Mouse (Mus musculus) MEL-GATA-1-ER (cell line): ENCODE data around the gene Tctn1.

Source experiments
- DNase-seq: peaks from one replicate; pipeline ENCODE4 v3.0.0-alpha.2; 2012; ENCODE audit warnings: low read depth; ENCODE audit errors: extremely low read depth

Tctn1 gene

DNA sequence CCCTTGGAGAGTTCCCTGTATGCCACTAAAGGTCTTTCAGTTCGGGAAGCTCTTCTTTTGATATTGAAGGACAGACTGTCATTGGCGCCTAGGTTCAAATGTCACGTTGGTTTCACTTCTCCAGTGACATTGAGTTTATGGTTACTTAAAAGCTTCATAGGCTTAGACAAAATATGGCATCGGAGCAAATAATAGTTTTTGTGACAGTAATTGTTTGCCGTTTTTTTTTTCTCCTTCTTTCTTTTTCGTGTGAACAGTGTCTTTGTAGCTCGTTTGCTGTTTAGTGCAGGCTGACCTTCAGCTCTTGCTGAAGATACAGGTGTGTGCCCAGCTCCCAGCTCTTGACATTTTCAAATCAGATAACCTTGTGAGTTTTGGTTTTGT, 21.5 kb upstream of the Tctn1 start:
- no peak for DNase-seq

DNA sequence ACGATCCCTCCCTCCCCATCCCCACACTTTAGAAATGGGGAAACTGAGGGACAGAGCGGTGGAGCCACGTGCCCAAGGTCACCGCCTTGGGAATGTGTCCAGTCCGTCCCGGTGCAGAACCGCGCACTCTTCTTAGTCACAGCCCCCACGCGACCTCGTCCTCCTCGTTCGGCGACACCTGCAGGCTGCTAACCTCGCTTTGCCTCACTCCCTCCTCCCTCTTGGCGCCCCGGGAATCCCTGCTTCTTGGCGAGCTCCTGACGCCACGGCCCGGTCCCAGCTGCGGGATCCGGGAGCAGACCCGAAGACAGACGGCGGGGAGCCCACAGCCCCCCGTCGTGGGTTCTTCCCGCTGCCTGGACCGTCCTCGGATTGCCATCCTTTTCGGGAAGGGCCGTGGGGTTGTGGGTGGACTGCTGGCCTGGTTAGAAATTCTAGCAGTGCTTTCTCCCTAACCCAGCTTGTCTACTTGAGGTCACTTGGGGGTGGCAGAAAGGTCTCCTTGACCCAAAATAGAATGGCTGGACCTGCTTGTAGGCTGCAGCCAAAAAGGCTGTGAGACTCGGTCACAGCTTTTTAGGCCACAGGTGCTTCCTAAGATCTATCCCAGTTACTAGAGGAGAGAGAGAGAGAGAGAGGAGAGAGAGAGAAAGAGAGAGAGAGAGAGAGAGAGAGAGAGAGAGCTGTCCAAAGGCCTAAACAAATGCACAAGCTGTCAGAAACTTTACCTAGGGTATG, 20.9 kb upstream of the Tctn1 start:
- no peak for DNase-seq

DNA sequence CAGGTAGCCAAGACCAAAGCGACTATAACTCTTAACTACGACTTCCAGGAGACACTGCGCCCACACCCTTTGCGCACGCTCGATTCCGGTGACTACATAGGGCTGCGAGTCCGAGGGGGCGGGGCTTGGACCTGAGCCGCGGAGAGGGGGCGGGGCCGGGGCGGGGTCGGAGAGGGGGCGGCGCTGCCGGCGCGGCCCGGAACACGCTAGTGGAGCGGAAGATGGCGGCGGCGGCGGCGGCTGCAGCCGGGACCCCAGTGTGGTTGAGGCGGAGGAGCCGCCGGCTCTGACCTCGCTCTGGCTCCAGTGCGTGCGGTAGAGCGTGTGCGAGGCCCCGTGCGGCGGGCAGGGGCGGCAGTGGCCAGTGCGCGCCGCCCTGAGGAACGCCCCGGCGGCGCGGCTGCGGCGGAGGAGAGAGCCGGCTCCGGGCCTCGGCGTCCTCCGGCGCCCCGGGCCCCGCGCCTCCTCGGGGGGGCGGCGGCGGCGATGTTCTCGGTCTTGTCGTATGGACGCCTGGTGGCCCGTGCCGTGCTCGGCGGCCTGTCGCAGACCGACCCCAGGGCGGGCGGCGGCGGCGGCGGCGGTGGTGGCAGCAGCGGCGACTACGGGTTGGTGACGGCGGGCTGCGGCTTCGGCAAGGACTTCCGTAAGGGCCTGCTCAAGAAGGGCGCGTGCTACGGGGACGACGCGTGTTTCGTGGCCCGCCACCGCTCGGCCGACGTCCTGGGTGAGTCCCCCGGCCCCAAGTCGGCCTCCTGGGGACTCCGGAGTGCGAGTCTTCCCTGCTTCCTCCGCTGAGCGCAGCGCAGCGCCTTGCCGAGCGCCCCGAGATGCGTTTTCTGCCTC, 20.1 kb upstream of the Tctn1 start, which contains the start of gene Pptc7:
TSS of gene Pptc7 (plus strand) at position 183 of the 846 bp plus-strand sequence.
- DNase-seq, result peak; percentile 62

DNA sequence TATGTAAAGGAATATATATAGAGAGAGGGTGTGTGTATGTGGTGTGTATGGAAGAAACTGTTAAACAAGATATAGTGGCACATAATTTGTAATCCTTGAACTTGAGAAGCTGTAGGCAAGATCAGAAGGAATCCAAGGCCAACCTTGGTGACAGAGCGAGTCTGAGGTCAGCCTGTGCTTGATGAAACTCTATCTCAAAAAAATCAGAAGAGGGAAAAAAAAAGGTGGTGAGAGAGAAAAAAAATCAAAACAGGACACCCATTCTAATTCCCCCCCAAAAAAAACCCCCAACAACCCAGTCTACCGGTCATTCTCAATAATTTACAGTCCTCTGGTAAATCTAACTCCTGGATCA, 19.5 kb upstream of the Tctn1 start:
- no peak for DNase-seq

DNA sequence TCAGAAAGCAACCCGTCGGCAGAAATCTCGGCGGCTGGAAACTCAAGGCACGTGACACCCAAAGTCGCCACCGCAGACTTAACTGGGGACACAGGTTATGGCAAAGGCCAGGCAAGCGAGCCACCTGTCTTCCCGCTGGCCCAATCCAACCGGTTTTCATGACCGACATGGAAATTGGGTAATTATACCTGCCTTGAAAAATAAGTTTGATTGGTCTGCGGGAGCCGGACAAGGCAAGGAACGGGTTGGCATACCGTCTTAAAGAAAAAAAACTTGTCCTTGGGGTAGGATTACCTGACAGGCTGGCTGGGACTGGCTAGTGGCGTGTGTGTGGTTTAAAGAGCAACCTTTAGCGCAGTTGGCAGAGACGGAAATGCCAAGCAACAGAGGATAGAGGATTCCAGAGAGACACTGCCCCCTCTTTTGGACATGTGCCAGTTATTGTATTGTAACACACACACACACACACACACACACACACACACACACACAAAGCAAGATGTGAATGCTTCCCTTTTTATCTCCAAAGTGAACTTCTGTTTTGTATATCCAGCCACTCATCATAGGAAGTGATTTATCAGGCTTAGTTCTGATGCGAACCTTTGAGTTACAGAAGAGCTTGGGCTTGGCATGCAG, 16.7 kb upstream of the Tctn1 start:
- no peak for DNase-seq

DNA sequence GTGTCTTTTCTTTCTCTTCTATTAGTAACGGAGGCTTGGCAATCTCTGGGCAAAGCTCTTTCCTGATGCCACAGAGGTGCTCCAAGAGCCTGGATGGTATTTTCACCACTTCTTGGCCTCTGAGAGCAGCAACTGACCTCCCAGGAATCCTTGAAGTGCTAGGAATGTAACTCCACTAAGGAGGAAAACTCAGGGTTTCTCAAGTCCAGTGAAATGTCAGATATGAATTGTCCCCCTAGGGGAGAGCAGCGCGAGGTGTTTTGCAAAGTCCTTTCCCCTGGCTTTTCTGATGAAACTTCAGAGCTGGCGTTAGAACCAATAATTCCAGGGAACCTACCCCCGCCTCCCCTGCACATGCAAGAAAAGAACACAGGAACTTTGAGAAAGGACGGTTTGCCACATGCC, 16.2 kb upstream of the Tctn1 start:
- no peak for DNase-seq

DNA sequence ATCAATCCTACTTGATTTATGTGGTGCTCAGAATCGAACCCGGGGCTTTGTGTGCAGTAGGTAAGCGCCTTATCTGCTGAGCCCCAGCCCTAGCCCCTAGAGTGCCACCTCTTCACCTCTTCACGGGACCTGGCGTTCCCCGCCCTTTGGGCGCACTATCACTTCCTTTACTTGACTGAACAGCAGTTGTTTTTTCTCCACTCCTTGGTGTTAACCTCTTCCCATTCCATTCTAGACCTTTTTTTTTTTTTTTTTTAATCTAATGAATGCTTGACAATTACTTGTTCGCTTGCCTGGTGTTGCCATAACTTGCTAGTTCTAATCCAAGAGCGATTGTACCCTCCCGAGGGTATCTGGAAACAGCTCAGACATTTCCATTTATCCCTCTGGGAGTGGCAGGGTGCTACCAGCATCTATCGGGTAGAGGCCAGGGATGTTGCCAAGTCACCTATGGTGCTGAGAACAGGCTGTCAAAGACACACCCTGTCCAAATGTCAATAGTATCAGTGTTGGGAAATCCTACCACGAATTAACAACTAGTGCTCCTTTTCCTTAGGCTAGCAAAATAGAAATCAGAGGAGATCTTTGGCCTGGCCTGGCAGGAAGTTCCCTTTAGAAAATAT, 15.7 kb upstream of the Tctn1 start:
- DNase-seq, result no peak

DNA sequence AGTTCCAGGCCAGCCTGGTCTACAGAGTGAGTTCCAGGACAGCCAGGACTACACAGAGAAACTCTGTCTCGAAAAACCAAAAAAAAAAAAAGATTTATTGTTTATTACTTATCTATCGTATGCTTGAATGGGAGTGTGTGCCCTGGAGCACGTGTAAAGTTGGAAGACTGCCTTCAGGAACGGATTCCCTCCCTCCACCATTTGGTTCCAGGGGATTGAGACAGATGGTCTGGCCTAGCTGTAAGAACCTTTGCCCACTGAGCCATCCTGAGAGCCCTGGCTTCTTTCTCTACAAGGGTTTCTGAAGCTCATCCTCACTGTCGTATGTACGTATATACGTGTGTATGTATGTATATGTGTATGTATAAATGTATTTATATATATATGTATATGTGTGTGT, 14.7 kb upstream of the Tctn1 start:
- DNase-seq, result no peak

DNA sequence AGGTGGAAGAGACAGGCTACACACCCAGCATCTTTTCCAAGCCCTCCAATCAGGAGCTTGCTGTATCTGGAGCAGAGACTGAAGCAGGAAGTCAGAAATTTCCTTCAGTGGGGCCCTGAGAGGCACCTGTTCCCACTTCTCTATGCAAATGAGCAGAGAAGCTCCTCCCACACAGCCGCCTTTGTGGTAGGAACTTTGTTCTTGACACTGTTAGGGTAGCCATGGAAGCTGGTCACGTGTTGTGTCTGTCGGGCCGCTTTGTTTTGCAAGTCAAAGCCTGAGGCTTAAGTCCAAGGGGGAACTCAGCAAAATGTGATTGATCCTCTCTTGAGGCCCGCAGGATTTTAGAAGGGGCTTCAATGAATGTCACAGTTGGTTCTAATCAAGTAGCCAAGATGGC, 10.5 kb upstream of the Tctn1 start:
- DNase-seq, result no peak

DNA sequence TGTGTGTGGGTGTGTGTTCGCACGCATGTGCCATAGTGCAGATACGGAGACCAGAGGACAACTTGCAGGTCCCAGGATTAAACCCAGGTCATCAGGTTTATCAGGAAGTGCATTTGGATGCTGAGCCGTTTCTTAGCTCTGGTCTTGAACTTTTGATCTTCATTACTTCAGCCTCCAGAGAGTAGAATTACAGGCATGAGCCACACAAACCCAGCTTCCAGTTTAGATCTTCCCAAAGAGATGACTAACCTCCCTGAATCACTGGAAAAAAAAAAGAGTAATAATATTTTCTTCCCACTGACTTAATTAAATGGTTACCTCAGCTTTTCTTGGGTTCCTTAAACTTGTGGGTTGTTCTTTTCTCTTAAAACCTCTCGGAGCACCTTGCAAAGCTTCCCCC, 8.6 kb upstream of the Tctn1 start:
- no peak for DNase-seq

DNA sequence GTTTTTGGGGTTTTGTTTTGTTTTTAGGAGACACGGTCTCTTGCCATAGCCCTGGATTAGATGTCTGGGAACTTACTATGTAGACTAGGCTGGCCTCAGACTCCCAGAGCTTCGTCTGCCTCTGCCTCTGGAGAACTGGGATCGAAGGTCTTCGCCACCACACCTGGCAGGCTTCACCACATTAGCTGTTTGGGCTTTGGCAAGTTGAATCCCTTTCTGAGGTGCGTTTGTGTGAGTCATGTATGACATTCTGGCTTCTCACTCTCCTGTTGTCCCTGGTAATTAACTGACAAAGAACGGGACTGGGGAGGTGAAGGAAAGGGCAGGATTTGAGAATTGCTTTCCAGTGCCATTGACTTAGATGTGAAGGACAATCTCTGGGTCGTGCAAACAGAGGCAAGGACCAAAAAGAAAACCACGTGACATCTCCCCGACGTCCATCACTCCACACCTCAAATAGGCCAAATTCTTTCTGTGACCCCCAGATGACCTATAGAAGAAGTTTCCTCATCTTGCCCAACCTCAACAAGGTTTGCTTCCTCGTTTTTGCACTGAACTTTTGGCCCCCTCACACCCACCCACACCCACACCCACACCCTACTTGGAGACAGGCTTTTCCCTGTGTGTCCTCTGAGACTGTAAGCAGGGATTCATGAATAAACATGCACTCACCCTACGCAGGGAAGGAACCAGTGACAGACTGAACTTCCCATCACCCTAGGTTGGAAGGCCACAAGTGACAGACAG, 4.8 kb upstream of the Tctn1 start:
- no peak for DNase-seq

DNA sequence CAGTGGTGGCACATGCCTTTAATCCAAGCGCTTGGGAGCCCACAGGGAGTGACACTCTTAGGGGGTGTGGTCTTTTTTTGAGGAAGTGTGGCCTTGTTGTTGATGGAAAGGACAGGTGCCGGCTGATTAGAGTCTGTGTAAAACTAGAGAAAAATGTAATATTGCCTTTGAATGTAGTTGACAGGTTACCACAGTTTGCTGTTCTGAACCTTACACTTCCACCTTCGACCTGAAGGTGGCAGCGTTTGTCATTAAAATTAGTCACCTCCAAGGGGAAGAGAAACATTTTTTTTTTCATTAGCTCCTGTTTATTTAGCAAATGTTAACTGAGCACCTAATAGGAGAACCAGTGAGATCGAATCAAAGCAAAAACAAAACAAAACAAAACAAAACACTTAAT, 3.6 kb upstream of the Tctn1 start:
- DNase-seq, result peak; percentile 82

DNA sequence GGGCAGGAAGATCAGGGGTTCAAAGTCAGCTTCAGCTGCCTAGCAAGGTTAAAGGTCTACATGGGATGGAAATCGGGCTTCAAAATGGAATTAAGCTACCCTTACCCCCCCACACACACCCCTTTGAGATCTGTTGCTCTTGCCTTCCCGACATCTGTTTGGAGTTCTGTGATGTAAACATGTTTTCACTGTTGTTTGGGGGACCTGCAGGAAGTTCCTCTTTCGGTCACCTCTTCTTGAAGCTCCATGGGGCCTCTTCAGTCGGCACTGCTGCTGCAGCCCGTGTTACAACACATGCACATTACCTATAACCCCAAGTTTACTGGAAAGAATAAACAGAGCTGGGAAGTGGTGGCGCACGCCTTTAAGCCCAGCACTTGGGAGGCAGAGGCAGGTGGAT, 2.9 kb upstream of the Tctn1 start:
- no peak for DNase-seq

DNA sequence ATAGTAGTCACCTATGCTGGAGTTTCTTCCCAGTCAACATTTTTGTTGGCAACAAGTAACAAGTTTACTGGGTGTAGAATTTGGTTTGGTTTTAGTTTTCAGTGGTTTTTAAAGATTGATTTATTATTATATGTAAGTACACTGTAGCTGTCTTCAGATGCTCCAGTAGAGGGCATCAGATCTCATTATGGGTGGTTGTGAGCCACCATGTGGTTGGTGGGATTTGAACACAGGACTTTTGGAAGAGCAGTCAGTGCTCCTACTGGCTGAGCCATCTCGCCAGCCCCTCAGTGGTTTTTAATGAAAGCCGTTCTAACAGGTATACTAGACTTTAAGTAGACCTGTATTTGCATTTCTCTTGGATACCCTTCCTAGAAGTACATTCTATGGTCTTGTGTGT, 1.7 kb upstream of the Tctn1 start:
- DNase-seq, result no peak

DNA sequence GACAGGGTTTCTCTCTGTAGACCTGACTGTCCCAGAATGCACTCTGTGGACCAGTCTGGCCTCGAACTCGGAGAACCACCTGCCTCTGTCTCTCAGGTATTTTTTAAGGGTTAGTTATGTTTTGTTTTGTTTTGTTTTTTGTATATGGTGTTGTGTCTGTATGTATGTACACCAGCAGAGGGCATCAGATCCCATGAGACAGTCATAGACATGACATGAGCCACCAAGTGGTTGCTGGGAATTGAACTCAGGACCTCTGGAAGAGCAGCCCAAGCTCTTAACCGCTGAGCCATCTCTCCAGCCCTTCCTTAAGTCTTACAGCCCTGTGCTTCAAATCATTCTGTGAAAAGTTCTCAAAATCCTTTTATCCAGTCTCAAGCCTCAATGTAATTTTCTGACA, 927 bp upstream of the Tctn1 start:
- peak; percentile 56 for DNase-seq

DNA sequence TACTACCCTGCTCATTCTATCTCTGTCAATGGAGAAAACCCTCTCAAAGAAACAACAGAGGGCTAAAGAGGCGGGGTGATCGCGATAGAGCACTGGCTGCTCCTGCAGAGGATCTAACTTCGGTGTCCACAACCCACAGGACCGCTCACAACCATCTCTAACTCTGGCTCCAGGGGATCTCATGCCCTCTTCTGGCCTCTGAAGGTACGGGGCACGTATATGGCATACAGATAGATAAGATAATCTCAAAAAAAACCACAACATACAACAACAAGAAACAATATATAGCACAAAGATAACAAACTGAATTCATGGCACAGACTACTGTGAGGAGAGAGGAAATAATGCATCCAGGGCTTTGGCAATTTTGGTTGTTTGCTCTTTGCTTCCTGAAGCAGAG, 2.2 kb downstream of the Tctn1 start:
- DNase-seq, result no peak

DNA sequence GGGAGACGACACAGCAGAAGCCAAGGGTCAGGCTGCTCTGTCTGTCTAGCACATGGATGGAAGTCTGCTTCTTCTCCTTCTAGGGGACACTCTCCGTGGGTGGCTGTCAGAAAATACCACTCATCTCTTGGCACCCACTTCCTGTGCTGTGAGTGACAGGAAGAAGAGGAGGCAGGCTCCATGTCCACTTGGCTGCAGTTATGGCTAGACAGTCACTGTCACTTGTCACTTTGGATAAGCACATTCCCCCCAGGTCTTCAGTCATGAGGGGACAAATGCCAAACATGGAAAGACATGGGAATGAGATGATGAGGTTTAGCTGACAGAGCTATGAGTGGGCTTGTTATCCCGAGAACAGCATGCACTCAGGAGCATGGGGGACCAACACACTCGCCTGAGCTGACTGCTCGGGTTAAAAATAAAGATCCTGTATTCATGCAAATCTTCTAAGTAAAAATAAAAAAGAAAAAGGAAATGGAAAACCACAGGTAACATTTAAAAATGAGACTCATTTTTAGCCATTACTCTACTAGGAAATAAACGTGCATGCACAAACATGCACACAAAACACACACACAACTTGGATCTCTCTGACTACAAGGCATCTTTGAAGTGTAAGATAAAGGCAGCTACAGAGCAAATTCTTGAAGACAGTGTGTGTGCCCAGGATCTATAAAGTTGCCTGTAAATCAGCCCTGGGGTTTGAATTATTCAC, 6.1 kb downstream of the Tctn1 start:
- DNase-seq, result no peak

DNA sequence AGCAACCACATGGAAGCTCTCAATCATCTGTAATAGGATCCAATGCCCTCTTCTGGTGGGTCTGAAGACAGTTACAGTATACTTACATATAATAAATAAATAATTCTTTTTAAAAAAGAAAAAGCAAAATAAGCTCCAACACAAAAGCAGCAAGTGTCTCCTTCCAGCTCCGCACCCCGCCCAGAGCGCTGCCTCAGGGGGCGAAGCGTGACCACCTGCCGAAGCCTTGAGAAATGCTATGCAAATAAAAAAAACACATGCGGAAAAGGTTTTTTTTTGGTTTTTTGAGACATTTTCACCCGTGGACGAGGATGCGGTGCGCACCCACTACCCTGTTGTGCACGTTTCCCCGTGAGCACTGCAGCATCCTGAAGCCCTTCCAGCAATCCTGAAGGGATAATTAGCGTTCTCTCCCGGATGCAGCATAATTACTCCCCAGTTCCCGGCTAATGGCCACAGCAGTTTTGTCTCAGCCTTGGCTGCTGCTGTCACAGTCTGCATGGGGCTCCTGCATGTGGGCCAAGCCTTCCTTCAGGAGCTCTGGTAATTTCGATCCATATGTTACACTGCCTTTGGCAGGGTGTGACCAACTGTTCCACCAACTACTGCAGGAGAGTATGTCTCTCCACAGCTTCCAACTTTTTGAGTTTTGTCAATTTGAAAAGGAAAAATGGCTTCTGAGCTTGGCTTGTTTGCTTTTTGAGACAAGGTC, 12.2 kb downstream of the Tctn1 start:
- no peak for DNase-seq

DNA sequence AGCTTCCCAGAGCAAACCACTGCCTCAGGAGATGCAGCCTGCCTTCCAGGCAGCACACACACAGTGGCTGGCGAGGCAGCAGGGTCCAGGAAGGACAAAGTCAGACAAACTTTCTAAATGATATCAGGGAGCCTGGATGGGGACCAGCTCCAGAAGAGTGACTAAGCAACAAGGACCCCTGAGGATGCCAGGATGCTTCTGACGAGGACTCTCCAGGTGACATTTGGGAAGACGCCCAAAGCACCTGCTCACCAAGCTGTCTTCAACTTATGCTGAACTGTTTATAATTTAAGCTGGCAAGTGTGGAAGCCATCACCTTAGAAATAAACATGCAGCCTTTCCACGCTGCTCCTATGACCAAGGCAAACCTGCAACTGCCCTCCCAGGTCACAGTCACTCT, 15.0 kb downstream of the Tctn1 start:
- no peak for DNase-seq

DNA sequence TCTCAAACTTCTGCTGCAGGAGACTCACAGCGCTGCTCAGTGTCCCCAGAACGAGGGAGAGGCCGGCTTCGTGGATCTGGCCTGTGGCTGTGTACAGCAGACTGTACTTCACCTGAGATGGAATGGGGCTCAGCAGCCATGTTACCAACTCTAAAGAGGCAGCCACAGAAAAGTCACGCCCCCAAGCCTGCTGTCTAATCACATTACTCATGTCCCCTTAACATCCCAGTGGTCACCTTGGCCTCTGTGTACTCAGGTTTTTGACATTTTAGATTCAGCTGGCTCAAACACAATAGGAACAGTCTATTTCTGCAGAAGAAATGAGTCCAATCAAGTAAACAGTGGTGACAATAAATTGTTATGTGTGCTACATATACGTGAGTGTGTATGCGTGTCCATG, 16.3 kb downstream of the Tctn1 start:
- DNase-seq, result no peak
